Mouse (Mus musculus): ENCODE measurements around the gene Ccdc124.
A peak's percentile ranks its signal among the peaks of the same experiment; 100 is the strongest.

The Ccdc124 gene

GRCm38 (mm10) chr8:70821399-70821962, 52.3 kb downstream of the Ccdc124 start:
- DNase-seq (ENCODE audit: low spot score), result peak; percentile 70

- DNase-seq (ENCODE audit: low spot score), result peak; percentile 34
These were observed 53.4 kb downstream of the Ccdc124 start for GRCm38 (mm10) chr8:70820101-70820935.
